Mouse (Mus musculus) Patski (cell line): ENCODE measurements at regions not wholly inside any gene's neighbourhood (a gene's known extent, or its start where the extent isn't known, plus 50 kb on each side); places are given as distances from the start of the nearest gene placed in this dataset.

Source experiments
- ATAC-seq: fragments of 100-300 bp; one replicate; pipeline ENCODE4 v1.8.0; 2021
- CTCF ChIA-PET: fragments of 350-600 bp; sonication (Branson Sonifier 250); formaldehyde crosslinking; loops from one replicate; lab custom pipeline; 2022; ENCODE audit warnings: inconsistent platforms; lab: Charles Lee
- POLR2A ChIA-PET: fragments of 350-600 bp; sonication (Branson Sonifier 250); formaldehyde crosslinking; loops from one replicate; lab custom pipeline; 2022; ENCODE audit warnings: antibody characterized with exemption, inconsistent platforms; lab: Charles Lee
- DNase-seq: peaks from one replicate; pipeline ENCODE4 v3.0.0-alpha.2; 2011; ENCODE audit warnings: low read depth, low spot score
- H3K27me3 ChIP-seq: fragments of 371-371 bp; one replicate; pipeline ENCODE4 v1.5.1; 2021
- CTCF ChIP-seq: fragments of 100-300 bp; IDR thresholded peaks from one replicate; pipeline ENCODE4 v1.5.1; 2021
- in situ Hi-C: fragments of 300-500 bp; cut with MboI; formaldehyde crosslinking; loops from 3 replicates; pipeline ENCODE4 v1.11.1; 2018; ENCODE audit warnings: low pct_unique_long_range_greater_than_20kb, mixed read lengths

DNA sequence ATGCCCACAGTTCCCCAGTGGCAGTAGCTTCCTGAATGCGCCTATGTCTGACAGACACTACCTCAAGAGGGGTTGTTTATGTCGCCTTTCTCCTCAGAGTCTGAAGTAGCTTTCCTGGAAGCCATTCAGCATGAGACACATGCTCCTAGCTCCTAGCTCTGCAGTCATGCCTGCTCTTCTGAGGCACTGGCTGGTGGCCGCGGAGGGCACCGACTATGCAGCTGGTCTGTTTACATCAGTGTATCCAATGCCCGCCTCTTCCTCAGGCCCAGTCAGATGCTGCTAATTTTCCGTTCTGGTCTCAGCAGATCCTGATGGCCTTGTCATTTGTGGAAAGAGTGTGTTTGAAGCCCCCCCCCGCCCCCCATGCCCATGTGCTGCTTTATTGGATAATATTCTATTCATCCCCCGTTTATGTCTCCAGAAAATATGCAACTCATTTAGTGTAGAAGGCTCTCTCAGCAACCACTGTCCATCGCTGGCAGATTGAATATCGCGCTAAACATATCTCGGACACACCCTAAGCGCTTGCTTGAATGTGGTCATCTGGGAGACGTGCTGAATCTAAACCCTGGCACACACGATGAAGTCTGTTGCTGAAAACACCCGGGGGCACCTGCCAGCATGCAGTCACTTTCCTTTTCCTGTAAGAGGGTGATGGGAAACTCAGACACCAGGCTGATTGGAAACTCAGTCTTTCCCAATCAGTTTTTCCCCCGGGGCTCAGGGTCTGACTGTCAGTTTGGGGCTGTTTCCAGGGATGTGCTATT is 73.9 kb downstream of the Ackr3 start:
- DNase-seq, result no peak
- ChIA-PET POLR2A (no interaction called here), CTCF (interaction anchor here (1.5 kb wide), 1 partner anchor 72 kb away, joined by 4 read pairs; no protein-coding TSS in a partner anchor)
- no peaks in the 10 kb centered on the region for H3K27me3 ChIP-seq
- in situ Hi-C loops, result no loop called here
- TF ChIP-seq CTCF, result no peak
- ATAC-seq, result no peak

DNA sequence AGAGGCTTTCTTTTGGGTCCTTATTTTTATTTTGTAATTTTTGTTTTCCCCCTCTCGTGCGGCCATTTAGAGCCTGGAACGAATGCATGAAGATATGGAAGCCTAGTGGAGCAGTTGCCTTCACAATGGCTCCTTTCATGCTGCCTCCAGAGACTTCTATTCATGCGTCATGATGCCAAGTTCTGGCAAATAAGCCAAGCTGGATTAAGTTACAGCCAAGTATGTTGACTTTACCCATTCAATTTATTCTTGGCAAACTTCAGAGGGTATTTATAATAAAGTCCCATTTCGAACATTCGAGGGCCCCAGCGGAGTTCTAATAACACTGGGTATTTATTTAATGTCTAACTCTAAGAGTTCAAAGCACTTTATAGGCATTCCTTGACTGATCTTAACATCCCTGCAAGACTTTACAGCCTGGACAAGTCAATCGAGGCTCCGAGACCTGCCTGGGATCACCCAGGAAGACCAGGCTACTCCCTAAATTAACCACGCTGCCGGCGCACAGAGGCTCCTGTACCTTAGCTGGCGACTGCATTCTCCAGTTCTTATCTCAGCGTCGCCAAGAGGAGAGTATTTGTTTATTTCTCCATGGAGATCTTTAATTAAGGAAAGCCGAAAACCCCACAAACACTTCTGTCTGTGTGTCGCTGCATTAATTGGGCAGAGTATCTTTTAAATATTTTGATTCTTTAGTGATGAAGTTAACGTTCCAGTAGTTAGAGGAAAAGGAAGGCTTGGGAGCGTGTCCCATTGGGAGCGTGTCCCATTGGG is 75.5 kb downstream of the Ackr3 start:
- no peaks in the 10 kb centered on the region for H3K27me3 ChIP-seq
- no peak for TF ChIP-seq CTCF
- in situ Hi-C loops, result no loop called here
- DNase-seq, result no peak
- CTCF ChIA-PET, result interaction anchor here (1.3 kb wide), 1 partner anchor 19 kb away, joined by 3 read pairs; no protein-coding TSS in a partner anchor
- no peak for ATAC-seq
- POLR2A ChIA-PET, result no interaction called here

DNA sequence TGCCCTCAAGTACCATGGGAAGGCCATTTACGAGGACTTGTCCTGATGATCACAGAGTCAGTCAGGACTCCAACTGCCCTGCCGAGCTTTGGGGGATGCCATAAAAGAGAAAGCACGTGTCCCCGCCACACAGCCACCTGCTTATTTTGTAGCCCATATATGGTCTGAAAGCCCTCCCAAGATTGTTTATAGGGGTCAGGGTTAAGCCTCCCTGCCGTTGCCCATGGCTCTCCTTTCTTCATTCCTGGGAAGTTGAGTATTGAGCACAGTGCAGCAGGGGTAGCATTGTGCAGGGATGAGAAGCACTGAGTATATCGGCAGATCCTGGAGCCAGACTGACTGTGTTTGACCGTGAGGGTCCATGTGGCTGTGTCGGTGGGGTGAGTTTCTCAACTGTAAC is 76.4 kb downstream of the Ackr3 start:
- ATAC-seq (no peak), DNase-seq (no peak)
- ChIA-PET CTCF (interaction anchor here (1.3 kb wide), 1 partner anchor 20 kb away, joined by 3 read pairs; no protein-coding TSS in a partner anchor), POLR2A (no interaction called here)
- H3K27me3 ChIP-seq, result no peaks in the 10 kb centered on the region
- in situ Hi-C loops, result no loop called here
- no peak for TF ChIP-seq CTCF

DNA sequence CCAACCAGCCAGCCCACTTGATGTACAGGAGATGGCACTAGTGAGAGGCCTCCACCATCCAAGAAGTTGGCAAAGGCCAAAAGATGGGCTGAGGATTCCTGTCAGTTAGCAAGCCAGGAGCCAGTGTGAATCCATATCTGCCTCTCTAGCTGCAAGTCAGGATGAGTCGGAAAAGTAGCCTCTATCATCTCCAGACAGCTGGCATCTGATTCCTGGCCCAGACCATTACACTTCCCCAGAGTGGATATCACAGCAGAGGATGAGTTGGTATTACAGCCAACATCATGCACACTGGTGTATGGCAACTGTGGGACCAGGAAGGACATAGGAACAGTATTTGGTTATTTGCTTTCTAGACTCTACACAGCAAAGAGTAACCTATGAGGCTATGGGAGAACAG is 77.5 kb downstream of the Ackr3 start:
- ChIA-PET POLR2A (no interaction called here), CTCF (no interaction called here)
- TF ChIP-seq CTCF, result no peak
- ATAC-seq, result no peak
- in situ Hi-C loops, result no loop called here
- H3K27me3 ChIP-seq, result no peaks in the 10 kb centered on the region
- no peak for DNase-seq

DNA sequence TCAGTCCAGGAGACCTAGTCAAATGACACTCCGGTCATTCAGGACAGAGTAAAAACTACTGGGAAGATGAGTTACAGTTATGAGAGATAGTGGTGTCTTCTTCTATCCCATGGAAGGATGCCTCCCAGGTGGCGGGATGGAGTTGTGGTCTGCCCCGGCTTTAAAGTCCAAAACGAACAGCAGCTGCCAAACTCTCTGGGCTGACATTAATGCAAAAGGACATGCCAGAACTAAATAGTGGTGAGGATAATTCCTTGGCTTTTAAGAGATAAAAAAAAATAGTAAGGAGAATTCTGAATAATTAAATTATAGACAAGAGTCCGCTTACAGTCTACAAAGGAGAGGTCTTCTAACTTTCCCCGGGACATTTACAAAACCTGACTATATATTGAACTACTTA is 78.2 kb downstream of the Ackr3 start:
- POLR2A ChIA-PET, result no interaction called here
- no peak for ATAC-seq
- CTCF ChIA-PET, result no interaction called here
- H3K27me3 ChIP-seq, result no peaks in the 10 kb centered on the region
- no peak for DNase-seq
- in situ Hi-C loops, result no loop called here
- no peak for TF ChIP-seq CTCF

DNA sequence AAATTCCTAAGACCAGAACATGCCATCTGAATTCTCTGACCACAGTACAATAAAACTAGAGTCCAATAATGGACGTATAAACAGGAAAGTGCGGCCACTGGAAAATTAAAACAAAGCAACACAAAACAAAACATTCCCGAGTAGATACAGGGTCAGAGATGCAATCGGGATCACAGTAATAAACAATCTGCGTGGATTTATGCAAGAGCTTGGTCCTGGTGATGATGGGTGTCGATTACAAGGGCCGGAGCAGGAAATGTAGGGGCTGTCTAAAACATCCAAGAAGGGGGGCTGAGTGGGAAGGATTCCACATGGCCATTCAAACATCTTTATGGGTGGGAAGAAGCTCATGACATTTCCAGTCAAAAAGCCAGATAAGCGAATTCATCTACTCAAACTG is 78.6 kb downstream of the Ackr3 start:
- POLR2A ChIA-PET, result no interaction called here
- DNase-seq (no peak), ATAC-seq (no peak)
- no peak for TF ChIP-seq CTCF
- CTCF ChIA-PET, result no interaction called here
- no peaks in the 10 kb centered on the region for H3K27me3 ChIP-seq
- in situ Hi-C loops, result no loop called here

DNA sequence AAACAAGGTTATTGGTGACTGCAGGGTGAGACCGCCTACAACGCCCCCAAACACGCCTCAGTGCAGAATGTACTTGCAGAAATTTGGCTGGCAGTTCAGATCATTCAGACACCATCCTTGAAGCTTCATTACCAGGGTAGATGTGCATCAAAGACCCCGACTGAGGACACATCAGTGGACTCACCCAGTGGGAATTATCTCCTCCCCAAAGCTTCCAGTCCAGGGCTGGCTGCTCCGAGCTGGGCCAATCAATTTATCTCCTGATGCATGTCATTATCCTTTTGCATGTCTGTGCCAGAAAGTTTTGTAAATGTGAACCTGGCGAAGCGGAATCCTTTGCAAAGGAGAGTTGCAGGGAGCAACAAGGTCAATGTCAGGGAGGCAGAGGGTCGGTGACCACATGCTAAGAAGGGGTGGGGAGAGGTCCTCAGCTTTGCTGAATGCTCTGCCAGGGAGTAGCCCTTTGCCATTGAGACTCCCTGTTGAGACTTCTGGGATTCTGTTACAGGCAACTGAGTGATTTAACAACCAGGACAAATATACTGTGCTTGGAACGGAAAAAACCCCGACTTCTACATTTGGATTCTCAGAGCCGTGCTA is 79.5 kb downstream of the Ackr3 start:
- ChIA-PET CTCF (no interaction called here), POLR2A (no interaction called here)
- no peaks in the 10 kb centered on the region for H3K27me3 ChIP-seq
- in situ Hi-C loops, result no loop called here
- no peak for TF ChIP-seq CTCF
- no peak for ATAC-seq
- DNase-seq, result no peak

DNA sequence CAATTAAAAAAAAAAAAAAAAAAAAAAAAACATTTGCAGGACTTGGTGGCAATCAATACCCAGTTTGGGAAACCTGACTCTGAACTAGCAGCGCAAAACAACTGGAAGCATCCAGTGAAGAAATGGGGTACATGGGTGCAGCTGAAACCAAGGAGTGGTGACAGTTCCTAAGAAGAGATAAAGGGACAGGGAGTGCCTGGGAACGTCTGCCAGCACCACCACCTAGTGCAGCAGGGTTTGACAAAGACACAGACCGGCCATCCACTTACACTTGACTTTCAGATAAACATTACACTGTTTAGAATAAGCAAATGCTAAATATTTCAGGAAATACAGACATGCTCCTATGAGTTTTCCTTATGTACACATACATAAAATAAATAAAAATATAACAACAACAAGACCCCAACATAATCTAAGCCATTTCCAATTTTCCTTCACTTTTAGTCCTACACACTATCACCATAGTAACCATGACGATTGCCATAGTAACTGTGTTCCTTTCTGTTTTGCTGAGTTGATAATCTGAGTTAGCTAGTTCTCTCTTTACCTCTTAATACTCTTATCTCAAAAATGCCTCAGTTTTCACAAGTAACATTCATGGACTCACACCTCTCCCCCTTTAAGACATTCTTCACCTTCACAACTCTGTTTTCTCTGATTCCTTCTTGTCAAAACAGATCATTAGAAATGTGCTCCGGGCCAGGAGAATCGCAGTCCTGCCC is 80.3 kb downstream of the Ackr3 start:
- DNase-seq, result no peak

DNA sequence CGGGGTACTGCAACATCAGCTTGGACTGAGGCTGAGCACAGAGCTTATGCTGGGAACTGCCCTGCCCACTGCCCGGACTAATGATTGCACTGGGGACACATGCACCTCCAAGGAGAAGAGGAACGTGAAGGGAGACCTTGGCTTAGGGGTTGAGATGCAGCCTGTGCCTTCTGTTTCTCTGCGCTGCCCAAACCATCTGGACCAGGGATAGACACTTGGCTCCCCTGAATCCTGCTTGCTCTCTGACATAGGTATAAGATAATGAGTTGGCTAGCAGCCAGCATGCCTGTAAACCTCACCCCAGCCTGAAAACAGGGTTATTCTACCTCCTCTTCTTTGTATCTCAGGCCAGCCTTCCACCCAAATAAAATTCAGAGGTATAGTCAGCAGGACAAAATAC is 81.5 kb downstream of the Ackr3 start:
- TF ChIP-seq CTCF, result no peak
- CTCF ChIA-PET, result interaction anchor here (1.3 kb wide), 1 partner anchor 26 kb away, joined by 3 read pairs; no protein-coding TSS in a partner anchor
- no peaks in the 10 kb centered on the region for H3K27me3 ChIP-seq
- in situ Hi-C loops, result no loop called here
- DNase-seq (no peak), ATAC-seq (no peak)
- POLR2A ChIA-PET, result no interaction called here

More for the DNA sequence above, 80.3 kb downstream of the Ackr3 start:
- POLR2A ChIA-PET, result interaction anchor here (0.7 kb wide), 1 partner anchor 38 kb away, joined by 6 read pairs; no protein-coding TSS in a partner anchor
- in situ Hi-C loops, result no loop called here
- no peak for ATAC-seq
- no peaks in the 10 kb centered on the region for H3K27me3 ChIP-seq
- no peak for TF ChIP-seq CTCF
- CTCF ChIA-PET, result no interaction called here

DNA sequence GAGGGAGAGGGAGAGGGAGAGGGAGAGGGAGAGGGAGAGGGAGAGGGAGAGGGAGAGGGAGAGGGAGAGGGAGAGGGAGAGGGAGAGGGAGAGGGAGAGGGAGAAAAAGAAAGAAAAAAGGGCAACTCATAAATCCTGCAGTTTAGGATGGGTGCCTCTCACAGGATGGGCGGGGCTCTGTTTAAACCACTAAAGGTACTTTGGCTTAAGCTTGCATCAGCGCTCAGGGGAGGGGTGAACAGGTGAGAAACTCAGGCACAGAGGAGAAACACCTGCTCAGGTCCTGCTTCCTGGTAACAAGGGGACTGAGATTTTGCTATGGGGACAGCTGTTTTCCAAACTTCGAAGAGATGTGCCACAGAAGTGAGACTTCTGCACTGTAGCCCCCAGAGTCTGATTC is 83.5 kb downstream of the Ackr3 start:
- no peak for DNase-seq
- ChIA-PET CTCF (no interaction called here), POLR2A (no interaction called here)
- in situ Hi-C loops, result no loop called here
- no peak for ATAC-seq
- no peak for TF ChIP-seq CTCF
- no peaks in the 10 kb centered on the region for H3K27me3 ChIP-seq
